Mouse (Mus musculus) brain, embryonic 18.5 days (tissue): ENCODE measurements around the gene Myo3b.

Experiments used
- DNase-seq: peaks from one replicate; pipeline ENCODE4 v3.0.0-alpha.2; 2012; ENCODE audit warnings: low read depth, low spot score

Gene Myo3b

DNA sequence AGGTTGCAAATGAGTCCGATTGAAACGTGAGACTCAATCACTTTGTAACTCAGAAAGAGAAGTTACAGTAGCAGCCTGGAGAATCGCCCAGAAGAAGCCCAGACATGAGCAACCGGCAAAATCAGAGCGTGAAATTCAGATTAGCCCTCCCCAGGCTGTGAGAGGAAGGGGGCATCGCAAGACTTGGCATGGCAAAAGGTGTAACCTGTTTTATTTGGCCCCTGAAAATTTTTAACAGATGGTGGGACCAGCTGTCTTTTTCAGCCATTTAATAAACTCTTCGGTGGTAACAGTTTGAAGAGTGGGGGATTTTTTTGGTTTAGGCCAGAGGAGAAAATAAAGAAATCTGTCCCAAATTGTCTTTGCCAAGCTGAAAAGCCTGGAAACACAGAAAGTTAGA lies 405.2 kb downstream of the Myo3b start:
- DNase-seq = peak; percentile 65

DNA sequence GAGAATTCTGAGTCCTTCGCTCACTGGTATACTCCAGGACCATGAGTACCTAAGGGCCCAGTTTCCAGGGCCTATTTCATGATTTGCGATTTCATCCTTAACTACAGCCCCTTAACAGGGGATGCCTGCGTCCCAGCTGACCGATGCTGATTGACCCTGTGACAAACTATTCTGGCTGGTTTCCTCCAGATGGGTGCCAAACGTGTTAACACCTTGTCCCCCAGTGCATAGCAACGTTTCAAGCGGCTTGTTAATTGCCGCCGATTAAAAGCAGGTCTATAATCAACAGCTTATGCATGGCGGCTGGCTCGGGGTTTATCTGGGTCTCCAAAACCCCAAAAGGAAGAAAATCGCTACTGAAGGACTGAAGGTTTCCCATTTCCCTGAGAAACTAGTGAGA lies 417.3 kb downstream of the Myo3b start:
- DNase-seq = no peak

DNA sequence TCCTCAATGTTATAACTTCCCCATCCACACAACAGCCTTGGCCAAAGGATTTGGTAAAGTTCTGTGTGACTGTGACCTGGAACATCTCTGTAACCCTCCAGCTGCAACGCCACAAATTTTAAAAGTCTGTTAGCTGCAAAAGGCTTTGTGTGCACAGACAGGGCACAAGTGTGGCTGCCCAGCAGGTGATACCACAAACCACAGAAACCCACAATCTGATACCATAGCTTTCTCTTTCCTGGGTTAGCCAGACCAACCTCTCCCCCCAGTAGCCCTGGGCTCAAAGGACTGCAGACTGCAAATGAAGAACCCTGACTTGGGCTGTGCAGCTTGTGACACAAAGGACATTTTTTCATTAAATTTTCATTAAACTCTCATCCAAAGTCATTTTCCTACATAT lies 424.7 kb downstream of the Myo3b start:
- no peak for DNase-seq

DNA sequence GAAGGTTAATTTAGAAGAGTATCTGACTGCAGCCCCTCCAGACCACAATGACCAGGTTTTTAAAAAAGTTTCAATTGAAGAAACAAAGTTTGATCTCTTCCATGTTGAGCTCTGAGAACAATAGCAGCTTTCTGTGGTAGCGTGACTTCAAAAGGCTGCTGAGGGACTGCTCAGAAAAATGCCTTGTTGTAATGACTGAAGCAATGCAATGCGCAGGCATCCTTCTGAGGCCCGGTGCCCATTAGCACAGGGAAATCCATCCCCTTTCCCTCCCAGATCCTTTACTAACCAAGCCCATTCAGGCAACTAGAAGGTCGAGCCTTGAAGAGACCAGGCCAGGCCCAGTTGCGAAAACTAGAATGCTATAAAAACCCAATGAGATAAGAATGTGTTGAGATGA lies 432.2 kb downstream of the Myo3b start:
- no peak for DNase-seq

DNA sequence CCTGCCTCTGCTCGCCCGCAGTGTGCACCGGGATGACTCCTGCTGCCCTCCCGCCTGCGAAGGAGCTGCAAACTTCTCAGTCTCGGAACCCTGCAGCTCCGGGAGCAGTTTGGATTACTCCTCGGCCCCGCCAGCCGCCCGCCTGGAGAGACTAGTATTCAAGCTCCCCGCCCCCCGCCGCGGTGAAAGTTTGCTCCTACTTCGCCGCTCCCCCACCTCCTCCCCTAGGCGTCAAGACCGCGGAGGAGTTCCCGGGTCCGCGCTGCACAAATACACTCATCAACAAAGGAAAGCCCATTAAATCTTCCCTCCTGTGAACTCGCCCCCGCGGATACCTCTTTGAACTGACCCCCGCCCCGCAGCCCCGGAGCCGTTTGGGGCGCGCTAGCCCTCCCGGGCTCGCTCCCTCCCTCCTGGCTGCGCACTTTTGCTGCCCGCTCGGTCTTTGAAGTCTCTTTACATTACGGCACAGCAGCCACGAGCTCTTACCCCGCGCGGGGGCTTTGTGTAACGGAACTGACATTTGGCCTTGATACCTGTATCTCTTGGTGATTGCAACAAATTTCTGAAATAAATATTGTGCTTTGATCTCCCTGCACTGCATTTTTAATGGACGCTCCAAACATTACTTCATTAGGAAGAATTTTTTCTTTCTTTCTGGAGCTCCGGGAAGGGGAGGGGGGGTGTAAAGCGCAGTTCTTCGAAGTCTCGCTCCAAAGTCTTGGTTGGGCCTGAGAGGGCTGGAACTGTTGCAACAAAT lies 433.1 kb downstream of the Myo3b start:
- no peak for DNase-seq
